Mouse (Mus musculus): Measurements from ENCODE around the gene Wdr63.

DNA sequence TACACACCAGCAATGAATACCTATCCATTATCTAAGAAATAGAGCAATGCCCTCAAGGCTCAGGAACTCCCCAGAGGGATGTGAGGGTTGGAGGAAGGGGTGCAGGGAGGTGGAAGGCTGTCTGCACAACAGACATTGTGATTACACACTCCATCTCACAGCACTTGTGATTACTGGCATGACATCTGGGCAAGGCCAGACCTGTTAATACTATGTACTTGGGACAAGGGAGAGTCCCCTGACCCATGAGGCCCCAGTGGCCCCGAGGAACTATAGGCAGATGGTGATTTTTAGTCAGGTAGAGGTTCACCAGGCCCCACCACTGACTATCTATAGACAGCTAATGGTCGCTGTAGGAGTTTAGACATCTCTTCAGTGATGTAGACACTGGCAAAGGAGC, 54.1 kb downstream of the Wdr63 start:
- TF ChIP-seq CTCF (IDR thresholded peaks at IDR 0.05 in 2 of 3, conservative IDR thresholded peaks at IDR 0.05 in 1 of 3; ENCODE audit: control insufficient read depth in 1 of 3, insufficient read depth in 1 of 3, low read depth in 2 of 3, low read length in 3 of 3, poor library complexity in 1 of 3, severe bottlenecking in 1 of 3): no peak
- TF ChIP-seq POLR2AphosphoS2 (IDR thresholded peaks at IDR 0.05; ENCODE audit: low read length): no peak
- TF ChIP-seq ETS1 (IDR thresholded peaks at IDR 0.05; ENCODE audit: low read depth, low read length): no peak
- no peak for TF ChIP-seq POLR2AphosphoS5 (IDR thresholded peaks at IDR 0.05; ENCODE audit: borderline replicate concordance, low read depth, low read length)

All from MEL (cell line).